Mouse (Mus musculus): ENCODE measurements around the gene Anxa6. TPM values are rescaled to one million over a fixed set of nuclear protein-coding genes. Genes with fewer than 3 reads are reported as not detected.
"Not testable (repeated sequence)": the region's sequence is repeated elsewhere in the genome, so short reads cannot be mapped to it uniquely, and the experiment has no call there.

Gene Anxa6
- polyA plus RNA-seq, 1 experiment = 722 TPM

GRCm38 (mm10) chr11:54958571-54959073 is 74.6 kb downstream of the Anxa6 start:
- TF ChIP-seq POLR2AphosphoS2 (IDR thresholded peaks at IDR 0.05; ENCODE audit: insufficient read length, low read depth) = no peak
- TF ChIP-seq USF1 (IDR thresholded peaks at IDR 0.05; ENCODE audit: low read depth) = peak; percentile 52
- Histone ChIP-seq H3K4me2 (ENCODE audit: low read depth) (no peak overlapping the region), H3K79me2 (ENCODE audit: control insufficient read depth, insufficient read depth) (peaks cover 14% of the 10 kb centered on the region), H3ac (ENCODE audit: control insufficient read depth, insufficient read length) (no peak overlapping the region), H3K27me3 (ENCODE audit: control insufficient read depth, insufficient read depth, insufficient read length) (no peaks in the 10 kb centered on the region), H3K36me3 (ENCODE audit: control insufficient read depth, insufficient read depth) (no peaks in the 10 kb centered on the region), H3K4me3 (no peak overlapping the region)

- not testable (repeated sequence) for H3K36me3 ChIP-seq (ENCODE audit: control insufficient read depth, insufficient read depth); H3K4me3 ChIP-seq; H3K27me3 ChIP-seq (ENCODE audit: control insufficient read depth, insufficient read depth, insufficient read length); H3K4me2 ChIP-seq (ENCODE audit: low read depth); H3ac ChIP-seq (ENCODE audit: control insufficient read depth, insufficient read length)
- H3K79me2 ChIP-seq (ENCODE audit: control insufficient read depth, insufficient read depth) = peaks cover 14% of the 10 kb centered on the region
Measured at GRCm38 (mm10) chr11:54957708-54958107, 75.5 kb downstream of the Anxa6 start.

GRCm38 (mm10) chr11:54956912-54957311 is 76.3 kb downstream of the Anxa6 start:
- H3K36me3 ChIP-seq (ENCODE audit: control insufficient read depth, insufficient read depth) = no peaks in the 10 kb centered on the region
- H3K27me3 ChIP-seq (ENCODE audit: control insufficient read depth, insufficient read depth, insufficient read length) = no peaks in the 10 kb centered on the region
- peaks cover 20% of the 10 kb centered on the region for H3K79me2 ChIP-seq (ENCODE audit: control insufficient read depth, insufficient read depth)
- H3K4me3 ChIP-seq = peak overlapping the region; percentile 28
- H3K4me2 ChIP-seq (ENCODE audit: low read depth) = no peak overlapping the region
- no peak overlapping the region for H3ac ChIP-seq (ENCODE audit: control insufficient read depth, insufficient read length)
- no peak for TF ChIP-seq POLR2AphosphoS2 (IDR thresholded peaks at IDR 0.05; ENCODE audit: insufficient read length, low read depth)
- no peak for TF ChIP-seq POLR2A (IDR thresholded peaks at IDR 0.05; ENCODE audit: insufficient read length, low read depth)
- no peak for TF ChIP-seq REST (IDR thresholded peaks at IDR 0.05; ENCODE audit: insufficient read depth, insufficient read length)
- TF ChIP-seq E2F4 (IDR thresholded peaks at IDR 0.05; ENCODE audit: insufficient read depth) = no peak
- no peak for TF ChIP-seq TCF12 (IDR thresholded peaks at IDR 0.05; ENCODE audit: insufficient read depth, poor library complexity, severe bottlenecking)
- TF ChIP-seq USF1 (IDR thresholded peaks at IDR 0.05; ENCODE audit: low read depth) = no peak
- TF ChIP-seq CEBPB (IDR thresholded peaks at IDR 0.05; ENCODE audit: insufficient read depth, poor library complexity, severe bottlenecking) = no peak
- no peak for TF ChIP-seq MYOD1 (IDR thresholded peaks at IDR 0.05; ENCODE audit: control insufficient read depth in 1 of 3, insufficient read length in 2 of 3, low read depth in 2 of 3)
- no peak for TF ChIP-seq MYOG (IDR thresholded peaks at IDR 0.05; ENCODE audit: control insufficient read depth in 1 of 3, insufficient read depth in 1 of 3, insufficient read length in 2 of 3, low read depth in 2 of 3)
- no peak for TF ChIP-seq TCF3 (IDR thresholded peaks at IDR 0.05; ENCODE audit: insufficient read length, low read depth)
- TF ChIP-seq SRF (IDR thresholded peaks at IDR 0.05; ENCODE audit: control insufficient read depth, insufficient read length, low read depth) = no peak
- TF ChIP-seq MAX (IDR thresholded peaks at IDR 0.05; ENCODE audit: low read depth) = no peak

GRCm38 (mm10) chr11:54955735-54956480 is 77.3 kb downstream of the Anxa6 start:
- Histone ChIP-seq H3K27me3 (ENCODE audit: control insufficient read depth, insufficient read depth, insufficient read length) (no peaks in the 10 kb centered on the region), H3K4me2 (ENCODE audit: low read depth) (peak overlapping the region; percentile 88), H3K36me3 (ENCODE audit: control insufficient read depth, insufficient read depth) (no peaks in the 10 kb centered on the region), H3K79me2 (ENCODE audit: control insufficient read depth, insufficient read depth) (peaks cover 22% of the 10 kb centered on the region), H3ac (ENCODE audit: control insufficient read depth, insufficient read length) (peak overlapping the region; percentile 16), H3K4me3 (peak overlapping the region; percentile 28)
- TF ChIP-seq REST (IDR thresholded peaks at IDR 0.05; ENCODE audit: insufficient read depth, insufficient read length) (no peak), TCF3 (IDR thresholded peaks at IDR 0.05; ENCODE audit: insufficient read length, low read depth) (no peak), MYOD1 (IDR thresholded peaks at IDR 0.05; ENCODE audit: control insufficient read depth in 1 of 3, insufficient read length in 2 of 3, low read depth in 2 of 3) (no peak), E2F4 (IDR thresholded peaks at IDR 0.05; ENCODE audit: insufficient read depth) (no peak), POLR2A (IDR thresholded peaks at IDR 0.05; ENCODE audit: insufficient read length, low read depth) (peak; percentile 59), MYOG (IDR thresholded peaks at IDR 0.05; ENCODE audit: control insufficient read depth in 1 of 3, insufficient read depth in 1 of 3, insufficient read length in 2 of 3, low read depth in 2 of 3) (peak in 1 of 3 experiments; percentile 4)

- peak overlapping the region; percentile 69 for H3K4me2 ChIP-seq (ENCODE audit: low read depth)
- H3K27me3 ChIP-seq (ENCODE audit: control insufficient read depth, insufficient read depth, insufficient read length); H3K36me3 ChIP-seq (ENCODE audit: control insufficient read depth, insufficient read depth): not testable (repeated sequence)
- H3ac ChIP-seq (ENCODE audit: control insufficient read depth, insufficient read length) = peak overlapping the region; percentile 16
- peak overlapping the region; percentile 28 for H3K4me3 ChIP-seq
- H3K79me2 ChIP-seq (ENCODE audit: control insufficient read depth, insufficient read depth) = peaks cover 22% of the 10 kb centered on the region
Measured at GRCm38 (mm10) chr11:54955400-54955734, 77.9 kb downstream of the Anxa6 start.

GRCm38 (mm10) chr11:54954716-54955115 is 78.5 kb downstream of the Anxa6 start:
- peaks cover 22% of the 10 kb centered on the region for H3K79me2 ChIP-seq (ENCODE audit: control insufficient read depth, insufficient read depth)
- H3K4me2 ChIP-seq (ENCODE audit: low read depth) = peak overlapping the region; percentile 69
- H3K36me3 ChIP-seq (ENCODE audit: control insufficient read depth, insufficient read depth) = no peaks in the 10 kb centered on the region
- H3K27me3 ChIP-seq (ENCODE audit: control insufficient read depth, insufficient read depth, insufficient read length) = no peaks in the 10 kb centered on the region
- TF ChIP-seq TCF12 (IDR thresholded peaks at IDR 0.05; ENCODE audit: insufficient read depth, poor library complexity, severe bottlenecking) = no peak
- no peak for TF ChIP-seq E2F4 (IDR thresholded peaks at IDR 0.05; ENCODE audit: insufficient read depth)
- TF ChIP-seq MYOG (IDR thresholded peaks at IDR 0.05; ENCODE audit: control insufficient read depth in 1 of 3, insufficient read depth in 1 of 3, insufficient read length in 2 of 3, low read depth in 2 of 3) = no peak
- TF ChIP-seq POLR2AphosphoS2 (IDR thresholded peaks at IDR 0.05; ENCODE audit: insufficient read length, low read depth) = no peak
- H3ac ChIP-seq (ENCODE audit: control insufficient read depth, insufficient read length) = no peak overlapping the region
- H3K4me3 ChIP-seq = peak overlapping the region; percentile 28

Data from myocyte (in vitro differentiated cells).